Mouse (Mus musculus) hindbrain, embryonic 16.5 days (tissue): ENCODE measurements around the gene Mfap2. TPM values are rescaled to one million over a fixed set of nuclear protein-coding genes. Genes with fewer than 3 reads are reported as not detected.
A peak's percentile ranks its signal among the peaks of the same experiment; 100 is the strongest.

Experiments used
- ATAC-seq: fragments of 200-750 bp; cut with Nextera tagmentation; 2 replicates; pipeline ENCODE4 v1.8.0; 2017; ENCODE audit warnings: moderate TSS enrichment, moderate library complexity
- H3K27ac ChIP-seq: fragments of 300-500 bp; sonication (generic); 2 replicates; pipeline ENCODE4 v1.5.1; 2014; ENCODE audit warnings: low read depth, mild to moderate bottlenecking, control low read depth, low read length, moderate library complexity
- H3K27me3 ChIP-seq: fragments of 300-500 bp; sonication (generic); replicated peaks from 2 replicates; pipeline ENCODE4 v1.6.1; 2014; ENCODE audit warnings: low read length; ENCODE audit not compliant: control insufficient read depth, insufficient read depth
- H3K36me3 ChIP-seq: fragments of 300-500 bp; sonication (generic); 2 replicates; pipeline ENCODE4 v1.6.1; 2014; ENCODE audit warnings: mild to moderate bottlenecking, low read length, moderate library complexity, mixed read lengths; ENCODE audit not compliant: control insufficient read depth, insufficient read depth
- H3K4me1 ChIP-seq: fragments of 300-500 bp; sonication (generic); 2 replicates; pipeline ENCODE4 v1.6.1; 2014; ENCODE audit warnings: low read depth, low read length; ENCODE audit not compliant: control insufficient read depth, insufficient read depth
- H3K4me2 ChIP-seq: fragments of 300-500 bp; sonication (generic); 2 replicates; pipeline ENCODE4 v1.6.1; 2014; ENCODE audit warnings: mild to moderate bottlenecking, low read length, control low read depth, moderate library complexity
- H3K4me3 ChIP-seq: fragments of 300-500 bp; sonication (generic); 2 replicates; pipeline ENCODE4 v1.5.1; 2014; ENCODE audit warnings: mild to moderate bottlenecking, low read length, control low read depth, moderate library complexity
- H3K9ac ChIP-seq: fragments of 300-500 bp; sonication (generic); 2 replicates; pipeline ENCODE4 v1.6.1; 2014; ENCODE audit warnings: low read depth, mild to moderate bottlenecking, control low read depth, low read length, moderate library complexity
- H3K9me3 ChIP-seq: fragments of 300-500 bp; sonication (generic); 2 replicates; pipeline ENCODE4 v1.6.1; 2014; ENCODE audit warnings: mild to moderate bottlenecking, low read length, moderate library complexity; ENCODE audit not compliant: control insufficient read depth
- WGBS: fragments of 180-500 bp; shearing (Covaris S2); extraction: QIAGEN DNeasy Blood & Tissue Kit; methylation state at CpG from one replicate; pipeline ENCODE4 v1.1.7; 2014; 5-methylcytosine and 5-hydroxymethylcytosine counted together
- polyA plus RNA-seq: library from polyadenylated mRNA; unstranded; fragments of >200 nt; fragmentation: Nextera tagmentation; extraction: Ambion mirVana; gene quantifications from 2 replicates; pipeline ENCODE4 v1.2.1, GENCODE M21; 2015

The Mfap2 gene
- polyA plus RNA-seq = 130 and 180 TPM in 2 replicates

GRCm38 (mm10) chr4:141010118-141010517, at the start of gene Mfap2:
TSS of gene Mfap2 (plus strand) at chr4:141010418.
- peaks cover 25% of the 10 kb centered on the region for H3K36me3 ChIP-seq
- H3K9me3 ChIP-seq = no peaks in the 10 kb centered on the region
- H3K4me2 ChIP-seq = peak within 1 kb of the TSS; percentile 67
- peak within 1 kb of the TSS; percentile 83 for H3K9ac ChIP-seq
- ATAC-seq = no peak
- H3K4me1 ChIP-seq = peaks cover 18% of the 10 kb centered on the region
- H3K27ac ChIP-seq = peak within 1 kb of the TSS; percentile 81
- WGBS = 22% methylated on average over 7 of the region's 7 CpGs
- H3K4me3 ChIP-seq = peak within 1 kb of the TSS; percentile 71
- H3K27me3 ChIP-seq = no peaks in the 10 kb centered on the region

GRCm38 (mm10) chr4:140960781-140961466, 49.3 kb upstream of the Mfap2 start, which contains the start of gene Sdhb:
TSS of gene Sdhb (plus strand) at chr4:140961203.
- no peaks in the 10 kb centered on the region for H3K9me3 ChIP-seq
- peak within 1 kb of the TSS; percentile 98 for H3K9ac ChIP-seq
- H3K36me3 ChIP-seq = no peaks in the 10 kb centered on the region
- H3K4me3 ChIP-seq = peak within 1 kb of the TSS; percentile 84
- H3K4me2 ChIP-seq = peak within 1 kb of the TSS; percentile 81
- WGBS = 2% methylated on average over 37 of the region's 37 CpGs
- H3K4me1 ChIP-seq = peaks cover 32% of the 10 kb centered on the region
- no peaks in the 10 kb centered on the region for H3K27me3 ChIP-seq
- peak within 1 kb of the TSS; percentile 90 for H3K27ac ChIP-seq
- peak; percentile 95 for ATAC-seq

GRCm38 (mm10) chr4:140961467-140962206, 48.6 kb upstream of the Mfap2 start:
- WGBS = under 1% methylated on average over 38 of the region's 38 CpGs
- Histone ChIP-seq H3K4me2 (peak overlapping the region; percentile 81), H3K27ac (peak overlapping the region; percentile 90), H3K4me3 (peak overlapping the region; percentile 84), H3K27me3 (no peaks in the 10 kb centered on the region), H3K9ac (peak overlapping the region; percentile 98), H3K4me1 (peaks cover 31% of the 10 kb centered on the region), H3K9me3 (no peaks in the 10 kb centered on the region), H3K36me3 (no peaks in the 10 kb centered on the region)
- ATAC-seq = peak; percentile 37; the same call in 1 of the 2 replicates

- Histone ChIP-seq H3K4me3 (peak overlapping the region; percentile 84), H3K4me2 (peak overlapping the region; percentile 81), H3K27me3 (no peaks in the 10 kb centered on the region), H3K9ac (peak overlapping the region; percentile 98), H3K36me3 (no peaks in the 10 kb centered on the region), H3K27ac (peak overlapping the region; percentile 90), H3K9me3 (no peaks in the 10 kb centered on the region), H3K4me1 (peaks cover 29% of the 10 kb centered on the region)
- no peak for ATAC-seq
- 73% methylated on average over 8 of the region's 8 CpGs for WGBS
Measured at GRCm38 (mm10) chr4:140962207-140962909, 47.9 kb upstream of the Mfap2 start.

- H3K36me3 ChIP-seq = peaks cover 3% of the 10 kb centered on the region; the same call in 1 of the 2 replicates
- no peaks in the 10 kb centered on the region for H3K27me3 ChIP-seq
- no peak overlapping the region for H3K9ac ChIP-seq
- ATAC-seq = no peak
- no peak overlapping the region for H3K27ac ChIP-seq
- WGBS = 44% methylated on average over 5 of the region's 5 CpGs
- no peak overlapping the region for H3K4me3 ChIP-seq
- H3K4me2 ChIP-seq = peak overlapping the region; percentile 81
- H3K9me3 ChIP-seq = no peaks in the 10 kb centered on the region
- peaks cover 26% of the 10 kb centered on the region for H3K4me1 ChIP-seq
Measured at GRCm38 (mm10) chr4:140962950-140963349, 47.3 kb upstream of the Mfap2 start.

- no peak overlapping the region for H3K27ac ChIP-seq
- H3K9me3 ChIP-seq = no peaks in the 10 kb centered on the region
- no peak overlapping the region for H3K4me3 ChIP-seq
- WGBS = 77% methylated on average over 9 of the region's 9 CpGs
- H3K9ac ChIP-seq = no peak overlapping the region
- H3K4me2 ChIP-seq = no peak overlapping the region
- no peak for ATAC-seq
- H3K36me3 ChIP-seq = peaks cover 6% of the 10 kb centered on the region; the same call in 1 of the 2 replicates
- H3K27me3 ChIP-seq = no peaks in the 10 kb centered on the region
- peaks cover 26% of the 10 kb centered on the region for H3K4me1 ChIP-seq
Measured at GRCm38 (mm10) chr4:140963941-140964597, 46.1 kb upstream of the Mfap2 start.

DNA sequence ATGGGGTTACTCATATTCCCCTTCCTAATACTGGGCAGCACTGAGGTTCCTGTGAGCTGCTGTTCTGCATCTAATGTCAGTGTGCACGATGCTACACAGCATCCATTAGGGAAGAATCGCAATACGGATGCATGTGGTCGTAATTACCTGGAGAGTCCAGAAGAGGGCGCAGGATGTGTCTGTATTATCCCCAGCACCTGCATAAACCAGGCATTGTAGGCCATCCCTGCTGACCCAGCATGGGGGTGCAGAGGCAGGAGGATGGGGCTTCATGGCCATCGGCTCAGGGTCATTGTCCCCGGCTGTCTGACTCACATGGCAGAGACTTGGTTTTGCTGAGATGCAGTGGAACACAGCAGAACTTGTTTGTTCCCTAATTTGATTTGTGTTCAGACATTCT, 45.6 kb upstream of the Mfap2 start:
- WGBS = 6% methylated on average over 7 of the region's 7 CpGs
- no peaks in the 10 kb centered on the region for H3K27me3 ChIP-seq
- peaks cover 26% of the 10 kb centered on the region for H3K4me1 ChIP-seq
- H3K9ac ChIP-seq = no peak overlapping the region; the same call in 1 of the 2 replicates
- H3K4me2 ChIP-seq = no peak overlapping the region
- no peak overlapping the region for H3K27ac ChIP-seq
- H3K4me3 ChIP-seq = no peak overlapping the region
- no peaks in the 10 kb centered on the region for H3K9me3 ChIP-seq
- H3K36me3 ChIP-seq = peaks cover 6% of the 10 kb centered on the region; the same call in 1 of the 2 replicates
- 0 out of 2 replicates have a peak, but pooled peaks have one; percentile 3 for ATAC-seq

DNA sequence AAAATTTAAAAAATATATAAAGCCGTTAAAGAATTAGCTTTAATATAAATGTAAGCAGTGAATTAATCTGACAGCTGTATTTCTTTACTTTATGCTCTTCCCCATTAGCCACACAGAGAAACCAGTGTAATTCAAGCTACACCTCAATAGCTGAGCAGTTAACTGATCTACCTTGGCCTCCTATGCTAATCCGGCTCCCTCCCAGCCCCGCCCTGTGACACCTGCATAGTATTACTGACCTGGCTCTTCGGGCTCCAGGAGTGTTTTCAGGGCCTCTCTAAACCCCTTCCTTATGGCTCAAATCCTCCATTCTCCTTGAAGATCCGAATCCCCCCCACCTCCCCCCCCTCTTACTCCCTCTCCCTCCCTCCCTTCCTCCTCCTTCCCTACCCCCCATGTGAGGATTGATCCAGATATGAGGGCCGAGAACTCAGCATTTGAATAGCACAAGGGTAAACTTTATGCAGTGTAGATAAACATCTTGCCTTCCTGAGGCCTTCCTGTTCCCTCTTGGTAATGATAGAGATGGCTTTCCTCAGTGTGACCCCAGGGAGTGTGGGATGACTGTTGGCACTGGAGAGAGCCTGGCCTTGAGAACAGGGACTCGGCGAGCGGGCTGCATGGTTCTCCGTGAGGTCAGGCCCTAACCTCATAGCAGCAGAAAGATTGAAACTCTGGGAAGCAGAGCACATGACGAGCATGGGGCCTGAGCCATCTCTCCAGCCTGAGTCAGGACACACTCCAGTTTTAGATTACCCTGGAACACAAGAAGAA, 42.6 kb upstream of the Mfap2 start:
- Histone ChIP-seq H3K36me3 (peaks cover 22% of the 10 kb centered on the region), H3K4me3 (no peak overlapping the region), H3K9ac (no peak overlapping the region), H3K27ac (no peak overlapping the region), H3K4me2 (no peak overlapping the region), H3K27me3 (no peaks in the 10 kb centered on the region), H3K4me1 (peaks cover 18% of the 10 kb centered on the region), H3K9me3 (no peaks in the 10 kb centered on the region)
- no peak for ATAC-seq
- 88% methylated on average over 11 of the region's 11 CpGs for WGBS
